Mouse (Mus musculus) bone marrow macrophage, adult 2 months (primary cell): Measurements from ENCODE around the gene Gns.

Experiments used
- CTCF ChIP-seq: IDR thresholded peaks from 2 replicates; pipeline ENCODE4 v1.5.1; 2012; ENCODE audit warnings: low read depth, mild to moderate bottlenecking, low read length, moderate library complexity
- POLR2A ChIP-seq: IDR thresholded peaks from 2 replicates; pipeline ENCODE4 v1.6.1; 2012; ENCODE audit warnings: mild to moderate bottlenecking, low read depth, low read length, borderline replicate concordance

GRCm38 (mm10) chr10:121386347-121386746 lies 21.5 kb downstream of the Gns start:
- TF ChIP-seq CTCF (no peak), POLR2A (no peak)
